Mouse (Mus musculus) liver, embryonic 11.5 days (tissue): ENCODE measurements around the gene D5Ertd579e. TPM values are rescaled to one million over a fixed set of nuclear protein-coding genes. Genes with fewer than 3 reads are reported as not detected.

ENCODE experiments used
- ATAC-seq: fragments of 200-750 bp; cut with Nextera tagmentation; replicated peaks from 2 replicates; pipeline ENCODE4 v1.8.0; 2017; ENCODE audit warnings: moderate number of reproducible peaks, mild to moderate bottlenecking, moderate TSS enrichment, moderate library complexity; ENCODE audit not compliant: low FRiP score
- DNase-seq: peaks from one replicate; pipeline ENCODE4 v3.0.0-alpha.2; 2017; ENCODE audit warnings: low spot score
- H3K27ac ChIP-seq: fragments of 300-500 bp; sonication (generic); 2 replicates; pipeline ENCODE4 v1.5.1; 2014; ENCODE audit warnings: mild to moderate bottlenecking, low read depth, low read length, control low read depth
- H3K27me3 ChIP-seq: fragments of 300-500 bp; sonication (generic); replicated peaks from 2 replicates; pipeline ENCODE4 v1.6.1; 2014; ENCODE audit warnings: low read length, mixed read lengths; ENCODE audit not compliant: control insufficient read depth, insufficient read depth
- H3K36me3 ChIP-seq: fragments of 300-500 bp; sonication (generic); 2 replicates; pipeline ENCODE4 v1.6.1; 2014; ENCODE audit warnings: mild to moderate bottlenecking, low read length, moderate library complexity, mixed read lengths; ENCODE audit not compliant: control insufficient read depth, insufficient read depth
- H3K4me1 ChIP-seq: fragments of 300-500 bp; sonication (generic); replicated peaks from 2 replicates; pipeline ENCODE4 v1.6.1; 2014; ENCODE audit warnings: low read length, mixed read lengths; ENCODE audit not compliant: control insufficient read depth, insufficient read depth
- H3K4me2 ChIP-seq: fragments of 300-500 bp; sonication (generic); 2 replicates; pipeline ENCODE4 v1.6.1; 2014; ENCODE audit warnings: mild to moderate bottlenecking, control low read depth, moderate library complexity
- H3K4me3 ChIP-seq: fragments of 300-500 bp; sonication (generic); 2 replicates; pipeline ENCODE4 v1.5.1; 2014; ENCODE audit warnings: low read depth, low read length, control low read depth
- H3K9ac ChIP-seq: fragments of 300-500 bp; sonication (generic); 2 replicates; pipeline ENCODE4 v1.6.1; 2014; ENCODE audit warnings: low read depth, low read length, control low read depth
- H3K9me3 ChIP-seq: fragments of 300-500 bp; sonication (generic); 2 replicates; pipeline ENCODE4 v1.6.1; 2016; ENCODE audit warnings: low read length, inconsistent platforms, mixed read lengths; ENCODE audit not compliant: control insufficient read depth
- WGBS: fragments of 180-500 bp; shearing (Covaris S2); extraction: QIAGEN DNeasy Blood & Tissue Kit; methylation state at CpG from one replicate; pipeline ENCODE4 v1.1.7; 2014; 5-methylcytosine and 5-hydroxymethylcytosine counted together
- polyA plus RNA-seq: library from polyadenylated mRNA; unstranded; fragments of >200 nt; fragmentation: Nextera tagmentation; extraction: Ambion mirVana; gene quantifications from 2 replicates; pipeline ENCODE4 v1.2.1, GENCODE M21; 2014

D5Ertd579e gene
- polyA plus RNA-seq, 1 experiment from 2014 or later, result 19.3 TPM

DNA sequence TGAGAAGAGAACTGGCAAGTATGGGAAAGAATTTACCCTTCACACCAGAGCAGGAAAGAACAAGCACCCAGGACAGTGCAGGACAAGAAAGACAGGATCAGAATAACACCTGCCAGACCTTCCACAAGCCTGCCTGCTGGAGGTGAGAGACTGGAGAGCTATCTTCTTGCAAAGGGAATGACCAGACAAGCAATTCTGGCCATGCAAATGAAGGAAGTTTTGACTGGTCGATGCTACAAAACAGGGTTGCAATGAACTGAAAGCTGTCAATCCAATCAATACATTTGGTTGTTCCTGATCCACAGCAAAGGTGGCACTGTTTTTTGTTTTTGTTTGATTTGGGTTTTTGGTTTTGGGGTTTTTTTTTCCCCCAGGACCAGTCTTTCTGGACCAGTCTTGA, 12.2 kb downstream of the D5Ertd579e start:
- H3K9ac ChIP-seq, result no peak overlapping the region
- H3K27ac ChIP-seq, result no peak overlapping the region
- no peaks in the 10 kb centered on the region for H3K27me3 ChIP-seq
- DNase-seq, result no peak
- H3K4me2 ChIP-seq, result no peak overlapping the region
- ATAC-seq, result no peak
- WGBS, result 76% methylated on average over 1 of the region's 1 CpGs
- peaks cover 9% of the 10 kb centered on the region for H3K4me1 ChIP-seq
- H3K36me3 ChIP-seq, result peaks cover 4% of the 10 kb centered on the region; the same call in 1 of the 2 replicates
- no peak overlapping the region for H3K4me3 ChIP-seq
- H3K9me3 ChIP-seq, result no peaks in the 10 kb centered on the region

DNA sequence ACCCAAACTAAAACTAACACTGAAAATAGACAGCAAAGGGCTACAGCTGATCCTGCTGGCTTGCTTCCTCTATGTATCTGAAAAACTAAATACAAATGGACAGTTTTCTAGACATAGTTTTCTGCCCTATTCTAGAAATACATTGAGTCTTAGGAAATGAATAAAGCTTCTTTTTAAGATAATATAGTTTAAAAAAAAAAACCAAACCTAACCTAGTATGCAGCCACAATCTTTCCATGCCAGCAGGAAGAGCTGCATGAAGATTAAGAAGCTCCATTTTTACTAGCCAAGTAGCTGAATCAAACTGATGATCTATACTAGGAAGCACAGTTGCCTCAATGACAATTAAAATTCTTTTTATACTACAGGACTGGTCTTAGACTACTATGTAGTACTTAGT, 14.6 kb downstream of the D5Ertd579e start:
- Histone ChIP-seq H3K9me3 (no peaks in the 10 kb centered on the region), H3K27me3 (no peaks in the 10 kb centered on the region), H3K4me3 (no peak overlapping the region), H3K4me2 (no peak overlapping the region), H3K9ac (no peak overlapping the region), H3K27ac (no peak overlapping the region), H3K4me1 (peaks cover 19% of the 10 kb centered on the region), H3K36me3 (no peaks in the 10 kb centered on the region; the same call in 1 of the 2 replicates)
- ATAC-seq, result no peak
- DNase-seq, result no peak

- WGBS, result 82% methylated on average over 4 of the region's 4 CpGs
- H3K4me2 ChIP-seq, result no peak overlapping the region
- H3K36me3 ChIP-seq, result no peaks in the 10 kb centered on the region
- H3K4me3 ChIP-seq, result no peak overlapping the region
- no peak for DNase-seq
- H3K27ac ChIP-seq, result no peak overlapping the region
- no peak overlapping the region for H3K9ac ChIP-seq
- no peak for ATAC-seq
- no peaks in the 10 kb centered on the region for H3K9me3 ChIP-seq
- peaks cover 20% of the 10 kb centered on the region for H3K4me1 ChIP-seq
- H3K27me3 ChIP-seq, result no peaks in the 10 kb centered on the region
Observed at GRCm38 (mm10) chr5:36679918-36680598, 15.8 kb downstream of the D5Ertd579e start.

DNA sequence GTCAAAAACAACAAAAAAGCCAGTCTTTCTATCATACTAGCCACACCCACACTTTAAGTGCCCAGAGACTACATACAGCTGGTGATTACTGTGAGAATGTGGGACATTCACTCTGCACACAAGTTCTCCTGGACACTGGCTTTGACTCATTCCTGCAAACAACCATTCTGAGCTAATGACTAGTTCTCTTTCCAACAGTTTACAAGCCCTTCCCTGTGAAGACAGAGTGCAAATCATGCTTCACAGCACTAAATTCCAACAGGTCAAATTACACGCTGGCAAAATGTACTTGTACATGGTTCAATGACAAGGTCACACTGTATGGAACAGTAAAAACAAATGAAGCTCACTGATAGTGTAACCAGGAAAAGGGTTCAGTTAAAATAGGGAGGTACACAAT, 17.0 kb downstream of the D5Ertd579e start:
- ATAC-seq, result no peak
- H3K9ac ChIP-seq, result no peak overlapping the region
- peaks cover 20% of the 10 kb centered on the region for H3K4me1 ChIP-seq
- no peaks in the 10 kb centered on the region for H3K9me3 ChIP-seq
- H3K27ac ChIP-seq, result no peak overlapping the region
- WGBS, result 57% methylated on average over 1 of the region's 1 CpGs
- H3K4me3 ChIP-seq, result no peak overlapping the region
- no peak for DNase-seq
- no peaks in the 10 kb centered on the region for H3K27me3 ChIP-seq
- H3K4me2 ChIP-seq, result no peak overlapping the region
- no peaks in the 10 kb centered on the region for H3K36me3 ChIP-seq

- H3K4me1 ChIP-seq, result peaks cover 20% of the 10 kb centered on the region
- H3K36me3 ChIP-seq, result no peaks in the 10 kb centered on the region
- no peaks in the 10 kb centered on the region for H3K9me3 ChIP-seq
- no peaks in the 10 kb centered on the region for H3K27me3 ChIP-seq
- no peak for DNase-seq
- H3K27ac ChIP-seq, result no peak overlapping the region
- H3K4me2 ChIP-seq, result no peak overlapping the region
- H3K4me3 ChIP-seq, result no peak overlapping the region
- peak; percentile 31; the same call in 1 of the 2 replicates for ATAC-seq
- no peak overlapping the region for H3K9ac ChIP-seq
- WGBS, result 60% methylated on average over 5 of the region's 5 CpGs
Observed at GRCm38 (mm10) chr5:36677907-36678306, 17.9 kb downstream of the D5Ertd579e start.

GRCm38 (mm10) chr5:36675466-36675865, 20.4 kb downstream of the D5Ertd579e start:
- DNase-seq, result no peak
- no peaks in the 10 kb centered on the region for H3K27me3 ChIP-seq
- H3K9me3 ChIP-seq, result no peaks in the 10 kb centered on the region
- H3K4me1 ChIP-seq, result peaks cover 20% of the 10 kb centered on the region
- no peak overlapping the region for H3K4me2 ChIP-seq
- ATAC-seq, result no peak
- no peak overlapping the region for H3K9ac ChIP-seq
- H3K4me3 ChIP-seq, result no peak overlapping the region
- no peaks in the 10 kb centered on the region for H3K36me3 ChIP-seq
- H3K27ac ChIP-seq, result no peak overlapping the region
- 61% methylated on average over 1 of the region's 1 CpGs for WGBS

DNA sequence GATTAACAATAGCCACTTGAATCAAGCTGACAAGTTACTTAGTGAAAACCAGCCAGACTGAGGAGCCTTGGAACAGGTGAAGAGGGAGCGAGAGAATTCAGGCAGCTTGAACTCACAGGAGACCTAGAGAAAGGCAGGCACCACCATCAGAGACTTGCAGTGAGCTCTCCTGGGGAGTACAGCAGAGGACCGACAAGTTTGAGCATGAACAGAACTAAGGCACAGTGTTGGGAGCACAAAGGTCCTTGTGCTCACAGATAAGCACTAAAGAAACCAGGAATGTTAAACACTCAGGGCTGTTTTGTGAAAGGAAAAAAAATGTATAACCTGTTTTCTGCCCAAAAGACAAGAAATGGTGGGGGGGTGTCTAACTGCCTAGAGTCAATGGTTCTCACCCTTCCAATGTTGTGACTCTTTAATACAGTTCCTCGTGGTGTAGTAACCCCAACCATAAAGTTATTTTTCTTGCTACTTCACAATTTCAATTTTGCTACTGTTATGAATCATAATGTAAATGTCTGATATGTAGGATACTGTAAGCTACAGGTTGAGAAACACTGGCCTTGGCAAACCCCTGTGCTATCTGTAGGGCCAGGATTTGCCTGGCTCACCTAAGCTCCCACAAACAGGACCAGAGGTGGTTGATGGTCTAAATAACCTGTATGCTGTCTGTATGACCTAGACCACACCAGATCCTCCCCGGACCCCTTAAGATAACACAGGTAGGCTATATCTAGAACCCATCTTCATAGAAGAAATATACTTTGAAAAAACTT, 21.0 kb downstream of the D5Ertd579e start:
- no peak overlapping the region for H3K4me2 ChIP-seq
- no peaks in the 10 kb centered on the region for H3K27me3 ChIP-seq
- H3K4me1 ChIP-seq, result peaks cover 20% of the 10 kb centered on the region
- DNase-seq, result no peak
- H3K9me3 ChIP-seq, result no peaks in the 10 kb centered on the region
- no peak overlapping the region for H3K4me3 ChIP-seq
- no peak overlapping the region for H3K9ac ChIP-seq
- ATAC-seq, result no peak
- no peak overlapping the region for H3K27ac ChIP-seq
- WGBS, result 75% methylated on average over 4 of the region's 4 CpGs
- no peaks in the 10 kb centered on the region for H3K36me3 ChIP-seq

DNA sequence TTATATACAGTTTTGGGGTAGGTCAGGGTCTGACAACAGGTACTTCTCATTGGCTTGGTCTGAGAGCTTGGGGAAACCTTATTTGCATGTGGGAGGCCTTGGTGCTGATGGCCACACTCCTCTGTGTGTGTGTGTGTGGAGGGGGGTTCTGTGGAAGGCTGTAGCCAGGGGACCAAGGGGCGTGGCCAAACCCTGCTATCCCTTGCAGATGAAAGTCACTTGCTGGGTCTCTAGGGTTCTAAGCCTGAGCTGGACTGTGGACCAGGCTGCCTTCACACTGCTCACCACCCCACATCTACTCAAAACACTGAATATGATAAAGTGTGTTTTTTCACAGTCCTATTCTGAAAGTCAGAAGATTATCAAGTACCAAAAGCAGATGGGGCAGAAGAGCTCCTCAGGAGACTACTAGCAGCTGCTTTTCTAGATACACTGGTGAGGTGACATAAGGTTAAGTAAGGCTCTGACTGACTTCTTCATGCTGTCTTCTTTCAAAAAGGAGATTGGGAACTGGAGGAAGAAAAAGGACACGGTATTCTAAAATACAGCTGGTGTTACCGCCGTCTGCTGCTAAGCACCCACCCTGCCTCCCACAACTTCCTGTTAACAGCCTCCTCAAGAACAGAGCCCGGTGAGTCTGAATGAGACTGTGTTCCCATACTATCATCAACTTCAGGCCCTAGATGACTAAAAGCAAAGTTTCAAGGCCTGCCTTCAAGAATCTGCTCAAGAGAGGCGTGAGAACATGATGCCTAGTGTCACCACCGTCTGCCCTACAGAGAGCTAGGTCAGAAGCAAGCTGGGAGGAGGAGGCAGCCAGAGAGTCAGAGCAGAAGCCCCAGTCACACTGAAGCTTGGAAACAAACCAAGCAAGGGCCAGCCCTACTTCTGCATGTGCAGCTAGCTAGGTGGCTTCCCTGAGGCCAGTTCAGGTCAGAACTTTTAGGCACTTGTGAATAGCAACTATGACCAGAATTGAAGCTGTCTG, 26.5 kb downstream of the D5Ertd579e start:
- 0 out of 2 replicates have a peak, but pooled peaks cover 4% of the 10 kb centered on the region for H3K36me3 ChIP-seq
- WGBS, result 50% methylated on average over 7 of the region's 7 CpGs
- H3K4me3 ChIP-seq, result no peak overlapping the region
- no peaks in the 10 kb centered on the region; the same call in 1 of the 2 replicates for H3K4me1 ChIP-seq
- H3K9me3 ChIP-seq, result no peaks in the 10 kb centered on the region
- ATAC-seq, result no peak
- H3K27ac ChIP-seq, result no peak overlapping the region
- no peaks in the 10 kb centered on the region for H3K27me3 ChIP-seq
- H3K4me2 ChIP-seq, result no peak overlapping the region
- H3K9ac ChIP-seq, result no peak overlapping the region
- no peak for DNase-seq
